Mouse (Mus musculus) intestine, embryonic 16.5 days (tissue): ENCODE data around the gene Krtap5-1. TPM values are rescaled to one million over a fixed set of nuclear protein-coding genes. Genes with fewer than 3 reads are reported as not detected.
A peak's percentile ranks its signal among the peaks of the same experiment; 100 is the strongest.
"Not testable (repeated sequence)": the region's sequence is repeated elsewhere in the genome, so short reads cannot be mapped to it uniquely, and the experiment has no call there.

Source experiments
- ATAC-seq: fragments of 200-750 bp; cut with Nextera tagmentation; 2 replicates; pipeline ENCODE4 v1.8.0; 2017; ENCODE audit warnings: moderate TSS enrichment, moderate library complexity
- H3K27ac ChIP-seq: fragments of 300-500 bp; sonication (generic); 2 replicates; pipeline ENCODE4 v1.5.1; 2014; ENCODE audit warnings: mild to moderate bottlenecking, low read length
- H3K27me3 ChIP-seq: fragments of 300-500 bp; sonication (generic); replicated peaks from 2 replicates; pipeline ENCODE4 v1.6.1; 2014; ENCODE audit warnings: low read length, control low read depth, mixed read lengths; ENCODE audit not compliant: control insufficient read depth, insufficient read depth
- H3K36me3 ChIP-seq: fragments of 300-500 bp; sonication (generic); 2 replicates; pipeline ENCODE4 v1.6.1; 2014; ENCODE audit warnings: low read length, control low read depth; ENCODE audit not compliant: control insufficient read depth, insufficient read depth
- H3K4me1 ChIP-seq: fragments of 300-500 bp; sonication (generic); 2 replicates; pipeline ENCODE4 v1.6.1; 2014; ENCODE audit warnings: low read length, control low read depth, mixed read lengths; ENCODE audit not compliant: control insufficient read depth, insufficient read depth
- H3K4me2 ChIP-seq: fragments of 300-500 bp; sonication (generic); 2 replicates; pipeline ENCODE4 v1.6.1; 2014; ENCODE audit warnings: low read depth, low read length, control low read depth
- H3K4me3 ChIP-seq: fragments of 300-500 bp; sonication (generic); 2 replicates; pipeline ENCODE4 v1.5.1; 2014; ENCODE audit warnings: mild to moderate bottlenecking, low read length
- H3K9ac ChIP-seq: fragments of 300-500 bp; sonication (generic); 2 replicates; pipeline ENCODE4 v1.6.1; 2014; ENCODE audit warnings: low read depth, low read length
- H3K9me3 ChIP-seq: fragments of 300-500 bp; sonication (generic); 2 replicates; pipeline ENCODE4 v1.6.1; 2016; ENCODE audit warnings: low read length, control low read depth; ENCODE audit not compliant: control insufficient read depth
- WGBS: fragments of 180-500 bp; shearing (Covaris S2); extraction: QIAGEN DNeasy Blood & Tissue Kit; methylation state at CpG from one replicate; pipeline ENCODE4 v1.1.7; 2014; 5-methylcytosine and 5-hydroxymethylcytosine counted together
- polyA plus RNA-seq: library from polyadenylated mRNA; unstranded; fragments of >200 nt; fragmentation: Nextera tagmentation; extraction: Ambion mirVana; gene quantifications from 2 replicates; pipeline ENCODE4 v1.2.1, GENCODE M21; 2015

The Krtap5-1 gene
- polyA plus RNA-seq, 1 experiment from 2014 or later: not detected

DNA sequence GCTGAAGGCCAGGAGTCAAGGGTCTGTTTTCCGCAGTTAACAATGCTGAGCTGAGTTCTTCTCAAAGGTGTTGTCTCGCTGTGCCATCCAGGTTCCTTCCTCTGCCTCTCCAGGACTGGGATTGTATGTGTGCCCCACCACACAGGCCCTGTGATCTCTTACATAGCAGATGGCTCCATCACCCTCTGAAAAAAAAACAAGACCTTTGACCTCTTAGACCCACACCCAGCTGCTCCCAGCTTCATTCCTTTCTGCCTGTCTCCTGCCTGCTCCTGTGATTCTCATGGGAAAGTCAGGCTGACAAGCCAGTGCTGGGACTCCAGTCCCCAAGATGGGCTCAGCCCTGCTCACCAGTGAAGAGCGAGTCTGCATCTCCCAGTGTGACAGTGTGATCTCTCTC, 31.6 kb upstream of the Krtap5-1 start:
- Histone ChIP-seq H3K4me3 (no peak overlapping the region), H3K4me2 (no peak overlapping the region), H3K9ac (peak overlapping the region; percentile 43; the same call in 1 of the 2 replicates), H3K9me3 (no peaks in the 10 kb centered on the region), H3K36me3 (no peaks in the 10 kb centered on the region), H3K4me1 (peaks cover 42% of the 10 kb centered on the region), H3K27ac (no peak overlapping the region), H3K27me3 (no peaks in the 10 kb centered on the region)
- 54% methylated on average over 3 of the region's 3 CpGs for WGBS
- ATAC-seq: peak; percentile 30; the same call in 1 of the 2 replicates

DNA sequence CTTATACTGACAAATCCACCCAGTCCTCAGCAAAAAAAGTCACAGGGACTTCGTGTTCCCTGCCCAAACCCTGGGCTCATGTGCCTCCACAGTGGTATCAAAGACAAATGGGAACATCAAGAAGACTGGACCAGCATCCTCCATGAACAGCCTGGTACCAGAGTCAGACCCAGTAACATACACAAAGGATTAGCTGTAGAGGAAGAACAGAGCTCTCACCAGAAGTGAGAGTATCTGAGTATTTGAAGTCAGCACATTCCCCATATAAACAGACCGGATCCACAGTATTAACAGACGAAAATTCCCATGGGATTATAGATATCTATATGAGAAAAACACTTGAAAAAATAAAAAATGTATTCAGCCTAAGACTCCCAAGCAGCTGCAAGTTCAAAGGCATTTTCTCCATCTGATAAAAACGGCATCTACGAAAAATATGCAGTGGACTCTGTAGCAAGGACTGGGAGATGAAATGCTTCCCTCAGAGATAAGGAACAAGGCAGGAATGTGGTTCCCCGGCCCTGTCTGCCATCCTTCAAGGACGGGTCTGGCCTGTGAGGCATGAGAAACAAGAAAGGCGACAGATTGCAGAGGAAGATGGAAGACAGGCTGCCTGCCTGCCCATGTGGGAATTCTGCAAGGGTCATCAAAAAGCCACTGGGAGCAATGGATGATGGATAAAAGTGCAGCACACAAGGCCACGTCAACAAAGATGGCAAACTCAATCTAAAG, 30.0 kb upstream of the Krtap5-1 start:
- Histone ChIP-seq H3K9me3 (no peaks in the 10 kb centered on the region), H3K27ac (peak overlapping the region; percentile 45), H3K36me3 (no peaks in the 10 kb centered on the region), H3K4me1 (peaks cover 36% of the 10 kb centered on the region), H3K4me2 (no peak overlapping the region), H3K4me3 (no peak overlapping the region), H3K9ac (0 out of 2 replicates have a peak overlapping the region, but pooled peaks have one; percentile 2), H3K27me3 (no peaks in the 10 kb centered on the region)
- no peak for ATAC-seq
- 28% methylated on average over 9 of the region's 9 CpGs for WGBS

GRCm38 (mm10) chr7:142323396-142324117, 26.6 kb upstream of the Krtap5-1 start:
- H3K4me2 ChIP-seq: no peak overlapping the region
- ATAC-seq: no peak
- peak overlapping the region; percentile 51; the same call in 1 of the 2 replicates for H3K27ac ChIP-seq
- no peak overlapping the region for H3K4me3 ChIP-seq
- H3K9ac ChIP-seq: no peak overlapping the region
- H3K27me3 ChIP-seq: no peaks in the 10 kb centered on the region
- 75% methylated on average over 12 of the region's 12 CpGs for WGBS
- H3K9me3 ChIP-seq: no peaks in the 10 kb centered on the region
- H3K36me3 ChIP-seq: no peaks in the 10 kb centered on the region
- H3K4me1 ChIP-seq: peaks cover 11% of the 10 kb centered on the region

DNA sequence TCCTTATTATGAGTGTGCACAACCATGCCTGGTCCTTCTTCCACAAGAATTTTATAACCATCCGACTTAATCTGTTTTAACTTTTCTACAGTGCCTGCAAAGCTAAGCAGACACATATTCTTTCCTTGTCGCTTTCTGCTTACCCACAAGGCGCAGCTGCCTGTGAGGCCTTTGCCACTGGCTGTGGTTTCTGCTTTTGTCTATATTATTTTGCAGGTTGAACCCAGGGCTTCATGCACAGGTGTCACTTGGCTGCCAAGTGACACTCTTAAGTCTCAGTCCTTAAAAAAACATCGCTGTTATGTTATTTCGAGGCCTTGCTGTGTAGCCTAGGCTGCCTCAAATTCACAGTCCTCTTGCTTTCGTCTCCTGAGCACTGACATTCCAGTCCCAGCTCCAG, 25.7 kb upstream of the Krtap5-1 start:
- 87% methylated on average over 6 of the region's 6 CpGs for WGBS
- no peak overlapping the region for H3K27ac ChIP-seq

GRCm38 (mm10) chr7:142321637-142322306, 24.9 kb upstream of the Krtap5-1 start:
- not testable (repeated sequence) for H3K4me3 ChIP-seq, H3K4me2 ChIP-seq, H3K9me3 ChIP-seq, H3K9ac ChIP-seq, H3K27me3 ChIP-seq, H3K36me3 ChIP-seq, H3K27ac ChIP-seq, ATAC-seq
- H3K4me1 ChIP-seq: peaks cover 13% of the 10 kb centered on the region
- WGBS: 58% methylated on average over 4 of the region's 10 CpGs

More for the DNA sequence above, 25.7 kb upstream of the Krtap5-1 start:
- H3K27me3 ChIP-seq: no peaks in the 10 kb centered on the region
- no peaks in the 10 kb centered on the region for H3K36me3 ChIP-seq
- no peak overlapping the region for H3K9ac ChIP-seq
- no peak for ATAC-seq
- peaks cover 7% of the 10 kb centered on the region for H3K4me1 ChIP-seq
- H3K4me2 ChIP-seq: no peak overlapping the region
- no peaks in the 10 kb centered on the region for H3K9me3 ChIP-seq
- H3K4me3 ChIP-seq: no peak overlapping the region

DNA sequence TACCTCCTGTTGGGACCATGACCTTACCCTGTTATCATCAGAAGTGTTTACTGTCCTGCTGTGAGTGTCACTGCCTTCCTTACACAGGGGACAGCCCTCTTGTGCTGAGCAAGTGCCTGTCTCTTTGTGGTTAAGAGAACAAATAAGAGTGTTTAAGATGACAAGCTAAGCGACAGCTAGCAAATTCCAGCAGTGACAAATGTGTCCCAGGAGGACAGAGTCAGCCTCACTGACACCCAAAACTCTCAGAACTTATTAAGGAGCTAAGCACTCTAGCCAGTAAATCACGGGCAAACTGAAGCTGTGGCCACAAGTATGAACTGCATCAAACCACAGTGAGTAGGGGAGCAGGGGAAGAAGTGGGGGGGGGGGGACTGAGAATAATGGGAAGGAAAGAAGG, 24.0 kb upstream of the Krtap5-1 start:
- 34% methylated on average over 2 of the region's 2 CpGs for WGBS

DNA sequence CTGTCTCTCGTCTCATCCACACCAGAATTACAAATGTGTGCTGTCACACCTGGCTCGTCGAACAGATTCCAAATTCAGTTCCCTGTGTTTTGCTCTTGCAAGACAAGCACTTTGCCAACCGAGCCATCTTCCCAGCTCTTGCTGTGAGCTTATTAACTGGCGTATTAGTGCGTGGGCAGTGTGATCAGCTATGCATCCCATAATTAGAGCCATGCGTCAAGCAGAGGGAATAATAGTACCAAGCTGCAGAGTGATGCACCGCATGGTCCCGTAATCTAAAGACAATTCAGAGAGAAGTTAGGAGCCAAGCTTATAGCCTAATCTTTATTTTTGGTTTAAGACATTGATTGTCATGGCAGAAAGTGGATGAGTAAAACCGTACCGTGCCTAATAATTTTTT, 22.2 kb upstream of the Krtap5-1 start:
- peaks cover 7% of the 10 kb centered on the region for H3K4me1 ChIP-seq
- no peak overlapping the region for H3K9ac ChIP-seq
- ATAC-seq: no peak
- no peak overlapping the region for H3K4me3 ChIP-seq
- WGBS: 74% methylated on average over 11 of the region's 11 CpGs
- no peaks in the 10 kb centered on the region for H3K36me3 ChIP-seq
- H3K4me2 ChIP-seq: no peak overlapping the region
- H3K9me3 ChIP-seq: no peaks in the 10 kb centered on the region
- peak overlapping the region; percentile 26; the same call in 1 of the 2 replicates for H3K27ac ChIP-seq
- H3K27me3 ChIP-seq: no peaks in the 10 kb centered on the region

More for the DNA sequence above, 24.0 kb upstream of the Krtap5-1 start:
- Histone ChIP-seq H3K9ac (no peak overlapping the region), H3K27me3 (no peaks in the 10 kb centered on the region), H3K36me3 (no peaks in the 10 kb centered on the region), H3K9me3 (no peaks in the 10 kb centered on the region), H3K4me2 (no peak overlapping the region), H3K4me1 (peaks cover 7% of the 10 kb centered on the region), H3K27ac (peak overlapping the region; percentile 57; the same call in 1 of the 2 replicates), H3K4me3 (no peak overlapping the region)
- no peak for ATAC-seq

GRCm38 (mm10) chr7:142317216-142317615, 20.3 kb upstream of the Krtap5-1 start:
- WGBS: 69% methylated on average over 5 of the region's 5 CpGs
- Histone ChIP-seq H3K4me2 (no peak overlapping the region), H3K4me3 (no peak overlapping the region), H3K27ac (0 out of 2 replicates have a peak overlapping the region, but pooled peaks have one; percentile 6), H3K9me3 (no peaks in the 10 kb centered on the region), H3K36me3 (no peaks in the 10 kb centered on the region), H3K9ac (0 out of 2 replicates have a peak overlapping the region, but pooled peaks have one; percentile 7), H3K27me3 (no peaks in the 10 kb centered on the region), H3K4me1 (peaks cover 7% of the 10 kb centered on the region; the same call in 1 of the 2 replicates)
- peak; percentile 15; the same call in 1 of the 2 replicates for ATAC-seq

- Histone ChIP-seq H3K4me3 (no peak overlapping the region), H3K9ac (no peak overlapping the region), H3K27me3 (no peaks in the 10 kb centered on the region), H3K9me3 (no peaks in the 10 kb centered on the region), H3K4me2 (no peak overlapping the region), H3K36me3 (no peaks in the 10 kb centered on the region), H3K27ac (no peak overlapping the region), H3K4me1 (peaks cover 7% of the 10 kb centered on the region; the same call in 1 of the 2 replicates)
- 35% methylated on average over 6 of the region's 6 CpGs for WGBS
- ATAC-seq: peak; percentile 39
Observed at GRCm38 (mm10) chr7:142316558-142316957, 19.6 kb upstream of the Krtap5-1 start.
